Mouse (Mus musculus) gastrocnemius, adult 18-20 months (tissue): Measurements from ENCODE around the gene Fcrl1. TPM values are rescaled to one million over a fixed set of nuclear protein-coding genes. Genes with fewer than 3 reads are reported as not detected.

Experiments
- DNase-seq: peaks from one replicate; pipeline ENCODE4 v3.0.0; 2021; ENCODE audit warnings: low spot score
- total RNA-seq, 2 experiments: library from RNA; stranded (reverse); gene quantifications; 2 replicates each; pipeline ENCODE4 v1.2.3; 2021

Fcrl1 gene
- total RNA-seq, 2 experiments from 2014 or later: not detected

- no peak for DNase-seq
Observed at GRCm38 (mm10) chr3:87410605-87411004, 34.4 kb downstream of the Fcrl1 start.

- peak; percentile 5 for DNase-seq
Observed at GRCm38 (mm10) chr3:87411150-87411549, 35.0 kb downstream of the Fcrl1 start.

- DNase-seq: no peak
Observed at GRCm38 (mm10) chr3:87420645-87421044, 44.5 kb downstream of the Fcrl1 start.

GRCm38 (mm10) chr3:87422386-87422910 lies 46.3 kb downstream of the Fcrl1 start:
- no peak for DNase-seq

- DNase-seq: no peak
Observed at GRCm38 (mm10) chr3:87435479-87435878, 59.3 kb downstream of the Fcrl1 start, which contains the start of gene Fcrl5. TSS of gene Fcrl5 (plus strand) at chr3:87435773.

GRCm38 (mm10) chr3:87440586-87440985 lies 64.4 kb downstream of the Fcrl1 start:
- no peak for DNase-seq

GRCm38 (mm10) chr3:87443968-87444367 lies 67.8 kb downstream of the Fcrl1 start:
- DNase-seq: no peak

Other genes with a start within 250 kb of the Fcrl1 start
- gene Kirrel, start 201.6 kb upstream of the Fcrl1 start, total RNA-seq: 1 to 10 TPM; 2.7 to 4.9 TPM
- gene Fcrls, start 112.6 kb upstream of the Fcrl1 start, total RNA-seq: 1 to 10 TPM; 1.2 to 2.0 TPM
- not detected for gene Cd5l, start 18.5 kb upstream of the Fcrl1 start, total RNA-seq
- gene Fcrl5, start 59.4 kb downstream of the Fcrl1 start, total RNA-seq: not detected
- gene Etv3, start 149.0 kb downstream of the Fcrl1 start, total RNA-seq: 1 to 10 TPM; 9.5 to 9.7 TPM
- gene Arhgef11, start 241.2 kb downstream of the Fcrl1 start, total RNA-seq: 10 to 100 TPM; 18.5 to 19.9 TPM